Mouse (Mus musculus): ENCODE results near the gene Nsrp1.

GRCm38 (mm10) chr11:77108442-77108841 is 30.2 kb upstream of the Nsrp1 start:
- no peak for TF ChIP-seq CTCF (IDR thresholded peaks at IDR 0.05; ENCODE audit: low read depth, low read length)
- TF ChIP-seq POLR2A (IDR thresholded peaks at IDR 0.05; ENCODE audit: extremely low read depth, insufficient read depth, low read length) = no peak

Measured in liver, adult 2 months (tissue).